Mouse (Mus musculus) embryonic facial prominence, embryonic 11.5 days (tissue): ENCODE measurements around the gene Gnmt. TPM values are rescaled to one million over a fixed set of nuclear protein-coding genes. Genes with fewer than 3 reads are reported as not detected.

Experiments
- ATAC-seq: fragments of 200-750 bp; cut with Nextera tagmentation; replicated peaks from 2 replicates; pipeline ENCODE4 v1.8.0; 2017; ENCODE audit warnings: low read depth; ENCODE audit not compliant: insufficient number of reproducible peaks, low FRiP score, low TSS enrichment
- DNase-seq: peaks from one replicate; pipeline ENCODE4 v3.0.0-alpha.2; 2015; ENCODE audit warnings: low spot score
- H3K27ac ChIP-seq: fragments of 300-500 bp; sonication (generic); replicated peaks from 2 replicates; pipeline ENCODE4 v1.5.1; 2014; ENCODE audit warnings: mild to moderate bottlenecking, low read depth, low read length, control low read depth
- H3K27me3 ChIP-seq: fragments of 300-500 bp; sonication (generic); 2 replicates; pipeline ENCODE4 v1.6.1; 2014; ENCODE audit warnings: mild to moderate bottlenecking, low read length, moderate library complexity, mixed read lengths; ENCODE audit not compliant: control insufficient read depth, insufficient read depth
- H3K36me3 ChIP-seq: fragments of 300-500 bp; sonication (generic); replicated peaks from 2 replicates; pipeline ENCODE4 v1.6.1; 2014; ENCODE audit warnings: low read depth, mild to moderate bottlenecking, low read length, moderate library complexity, mixed read lengths; ENCODE audit not compliant: control insufficient read depth, insufficient read depth
- H3K4me1 ChIP-seq: fragments of 300-500 bp; sonication (generic); 2 replicates; pipeline ENCODE4 v1.6.1; 2014; ENCODE audit warnings: low read length, mixed read lengths; ENCODE audit not compliant: control insufficient read depth, insufficient read depth
- H3K4me2 ChIP-seq: fragments of 300-500 bp; sonication (generic); 2 replicates; pipeline ENCODE4 v1.6.1; 2014; ENCODE audit warnings: low read depth, mild to moderate bottlenecking, control low read depth, low read length, moderate library complexity
- H3K4me3 ChIP-seq: fragments of 300-500 bp; sonication (generic); 2 replicates; pipeline ENCODE4 v1.5.1; 2014; ENCODE audit warnings: low read depth, low read length, control low read depth
- H3K9ac ChIP-seq: fragments of 300-500 bp; sonication (generic); replicated peaks from 2 replicates; pipeline ENCODE4 v1.6.1; 2014; ENCODE audit warnings: mild to moderate bottlenecking, control low read depth, low read length
- H3K9me3 ChIP-seq: fragments of 300-500 bp; sonication (generic); replicated peaks from 2 replicates; pipeline ENCODE4 v1.6.1; 2016; ENCODE audit warnings: mild to moderate bottlenecking, low read length, inconsistent platforms, mixed read lengths; ENCODE audit not compliant: control insufficient read depth
- WGBS: fragments of 180-500 bp; shearing (Covaris S2); extraction: QIAGEN DNeasy Blood & Tissue Kit; methylation state at CpG from one replicate; pipeline ENCODE4 v1.1.7; 2014; 5-methylcytosine and 5-hydroxymethylcytosine counted together
- polyA plus RNA-seq: library from polyadenylated mRNA; unstranded; fragments of >200 nt; fragmentation: Nextera tagmentation; extraction: Ambion mirVana; gene quantifications from 2 replicates; pipeline ENCODE4 v1.2.1, GENCODE M21; 2014

The Gnmt gene
- polyA plus RNA-seq, 1 experiment from 2014 or later: 0.62 TPM

DNA sequence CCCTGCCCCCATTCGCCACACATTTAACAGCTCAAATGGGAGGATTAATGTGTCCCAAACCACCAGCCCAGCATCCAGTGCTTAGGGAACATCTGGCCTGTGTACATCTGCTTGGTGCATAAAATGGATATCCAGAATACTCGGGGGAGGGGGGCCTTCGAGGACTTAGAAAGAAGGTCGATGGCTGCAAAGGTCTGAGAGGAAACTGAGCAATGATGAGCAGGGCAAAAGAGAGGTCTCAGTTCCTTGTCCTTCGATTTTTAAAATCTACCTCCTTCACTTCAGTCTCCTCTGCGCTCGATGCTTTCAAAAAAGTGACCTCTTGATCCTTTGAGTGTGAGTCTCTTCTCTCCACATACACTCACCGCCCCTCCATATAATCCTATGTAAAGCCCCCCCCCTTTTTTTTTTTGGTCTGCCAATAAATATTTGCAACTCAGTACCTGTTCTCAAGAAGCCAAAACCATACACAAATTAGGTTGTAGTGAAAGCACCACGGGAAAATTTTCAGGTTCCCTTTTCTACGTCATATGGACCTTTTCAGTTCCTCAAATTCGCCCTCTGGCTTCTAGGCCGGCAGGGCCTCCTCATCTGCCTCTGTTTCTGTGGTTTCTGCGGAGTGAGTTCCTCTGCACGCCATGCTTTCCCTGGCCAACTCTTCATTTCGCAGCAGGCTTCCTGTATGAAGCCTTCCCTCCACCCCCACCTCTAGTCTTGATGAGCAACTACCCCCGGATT lies 22.3 kb upstream of the Gnmt start:
- Histone ChIP-seq H3K4me1 (no peaks in the 10 kb centered on the region), H3K9ac (peak overlapping the region; percentile 71), H3K4me2 (peak overlapping the region; percentile 50), H3K36me3 (no peaks in the 10 kb centered on the region), H3K9me3 (no peaks in the 10 kb centered on the region), H3K27ac (peak overlapping the region; percentile 78), H3K27me3 (no peaks in the 10 kb centered on the region), H3K4me3 (peak overlapping the region; percentile 73)
- DNase-seq (no peak), ATAC-seq (no peak)
- 28% methylated on average over 16 of the region's 16 CpGs for WGBS

DNA sequence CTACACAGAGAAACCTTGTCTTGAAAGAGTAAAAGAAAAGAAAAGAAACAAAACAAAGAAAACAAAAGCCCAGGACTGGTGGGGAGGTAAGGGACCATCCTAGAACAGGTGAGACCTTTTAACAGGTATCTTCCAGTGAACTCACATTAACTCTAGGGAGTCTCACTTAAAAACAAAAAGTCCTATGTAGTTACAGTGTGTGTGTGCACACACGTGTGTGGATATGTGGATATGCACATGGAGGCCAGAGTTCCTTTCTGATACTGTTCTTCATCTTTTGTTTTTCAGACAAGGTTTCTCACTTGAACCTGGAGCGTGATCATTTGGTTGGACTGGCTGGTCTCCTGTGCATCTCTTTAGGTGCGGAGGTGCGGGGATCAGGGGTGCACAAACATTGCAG lies 21.6 kb upstream of the Gnmt start:
- Histone ChIP-seq H3K4me1 (no peaks in the 10 kb centered on the region), H3K9ac (peak overlapping the region; percentile 71; the same call in 1 of the 2 replicates), H3K27me3 (no peaks in the 10 kb centered on the region), H3K4me2 (no peak overlapping the region; the same call in 1 of the 2 replicates), H3K4me3 (no peak overlapping the region; the same call in 1 of the 2 replicates), H3K27ac (no peak overlapping the region), H3K36me3 (no peaks in the 10 kb centered on the region), H3K9me3 (no peaks in the 10 kb centered on the region)
- ATAC-seq (no peak), DNase-seq (no peak)
- 92% methylated on average over 4 of the region's 4 CpGs for WGBS

DNA sequence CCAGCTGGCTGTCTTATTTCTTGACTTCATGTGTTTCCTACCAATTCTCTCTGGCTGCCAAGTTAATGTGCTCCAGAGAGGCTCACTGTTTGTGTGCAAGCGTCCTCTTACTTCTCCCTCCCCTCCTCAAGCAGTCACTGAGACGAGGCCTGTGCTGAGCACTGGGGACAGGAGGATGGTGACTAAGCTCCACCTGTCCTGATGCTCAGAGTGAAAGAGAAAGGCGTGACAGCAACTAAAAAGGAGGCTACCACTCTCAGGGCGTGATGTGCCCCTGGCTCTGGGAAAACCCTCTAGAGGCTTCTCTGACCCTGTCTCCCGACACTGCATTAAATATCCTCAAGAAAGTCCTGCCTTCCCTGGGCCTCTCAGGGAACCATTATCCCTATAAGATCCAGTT lies 20.3 kb upstream of the Gnmt start:
- no peaks in the 10 kb centered on the region for H3K27me3 ChIP-seq

DNA sequence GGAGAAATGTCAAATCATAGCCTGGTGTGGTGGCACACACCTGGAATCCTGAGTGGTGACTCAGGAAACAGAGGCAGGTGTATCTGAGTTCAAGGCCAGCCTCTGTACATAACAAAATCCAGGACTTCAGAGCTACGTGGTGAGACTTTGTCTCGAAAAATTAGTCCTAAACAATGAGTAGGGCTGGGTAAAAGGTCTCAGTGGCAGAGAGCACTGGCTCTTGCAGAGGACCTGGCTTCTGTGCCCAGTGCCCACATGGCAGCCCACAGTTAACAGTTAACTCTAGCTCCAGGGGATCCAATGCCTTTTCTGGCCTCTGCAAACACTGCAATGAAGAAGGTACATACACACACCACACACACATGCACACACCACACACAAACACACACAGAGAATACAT lies 18.8 kb upstream of the Gnmt start:
- H3K36me3 ChIP-seq: no peaks in the 10 kb centered on the region
- no peak for DNase-seq
- no peak overlapping the region for H3K4me3 ChIP-seq
- H3K9me3 ChIP-seq: no peaks in the 10 kb centered on the region
- no peaks in the 10 kb centered on the region for H3K27me3 ChIP-seq
- ATAC-seq: no peak
- 96% methylated on average over 2 of the region's 2 CpGs for WGBS
- no peak overlapping the region for H3K9ac ChIP-seq
- no peak overlapping the region for H3K4me2 ChIP-seq
- no peaks in the 10 kb centered on the region for H3K4me1 ChIP-seq
- no peak overlapping the region for H3K27ac ChIP-seq

More for the DNA sequence above, 20.3 kb upstream of the Gnmt start:
- ATAC-seq (no peak), DNase-seq (no peak)
- H3K27ac ChIP-seq: no peak overlapping the region
- H3K9ac ChIP-seq: no peak overlapping the region
- H3K4me1 ChIP-seq: no peaks in the 10 kb centered on the region
- no peaks in the 10 kb centered on the region for H3K36me3 ChIP-seq
- WGBS: 85% methylated on average over 5 of the region's 5 CpGs
- no peaks in the 10 kb centered on the region for H3K9me3 ChIP-seq
- no peak overlapping the region for H3K4me2 ChIP-seq
- H3K4me3 ChIP-seq: no peak overlapping the region

DNA sequence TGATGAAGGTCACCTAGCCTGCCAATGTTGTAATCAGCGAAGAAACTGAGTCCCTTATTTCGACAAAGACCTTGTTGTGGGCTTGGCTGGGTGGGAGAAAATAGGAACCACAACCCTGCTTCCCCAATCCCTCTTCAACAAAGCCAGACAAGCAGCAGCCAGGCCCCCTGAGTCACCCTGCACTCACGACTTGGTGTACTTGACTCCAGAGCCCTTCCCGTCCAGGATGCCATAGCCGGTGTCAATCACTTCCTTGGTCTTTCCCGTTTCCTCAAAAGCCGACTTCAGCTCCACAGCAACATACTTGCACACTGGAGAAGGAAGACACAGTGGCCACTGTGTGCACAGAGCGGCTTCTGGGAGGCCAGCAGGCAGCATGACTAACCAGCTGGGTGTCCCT lies 18.3 kb upstream of the Gnmt start:
- Histone ChIP-seq H3K27ac (no peak overlapping the region), H3K4me2 (no peak overlapping the region), H3K9ac (no peak overlapping the region; the same call in 1 of the 2 replicates), H3K27me3 (no peaks in the 10 kb centered on the region), H3K9me3 (no peaks in the 10 kb centered on the region), H3K36me3 (no peaks in the 10 kb centered on the region), H3K4me1 (no peaks in the 10 kb centered on the region), H3K4me3 (no peak overlapping the region)
- DNase-seq (no peak), ATAC-seq (no peak)
- 85% methylated on average over 8 of the region's 8 CpGs for WGBS

DNA sequence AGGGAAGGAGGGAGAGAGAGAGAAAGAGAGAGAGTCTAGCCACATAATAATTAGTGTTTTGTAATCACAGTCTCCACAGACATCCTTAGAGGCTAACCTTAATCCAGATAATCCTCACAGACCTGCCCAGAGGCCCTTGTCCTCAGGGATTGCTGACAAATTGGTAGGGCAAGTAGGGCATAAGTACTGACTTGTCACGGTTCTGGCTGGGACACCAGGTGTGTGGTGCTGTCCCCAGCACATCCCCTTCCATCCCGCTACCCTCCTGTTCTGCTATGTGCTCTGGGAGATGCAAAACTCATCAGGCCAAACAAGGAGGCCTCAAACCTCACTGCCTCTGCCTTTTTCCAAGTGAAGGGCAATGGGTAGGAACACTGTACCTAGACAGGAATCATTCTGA lies 16.5 kb upstream of the Gnmt start:
- H3K36me3 ChIP-seq: no peaks in the 10 kb centered on the region
- no peaks in the 10 kb centered on the region for H3K9me3 ChIP-seq
- no peak overlapping the region for H3K27ac ChIP-seq
- H3K9ac ChIP-seq: no peak overlapping the region
- WGBS: 84% methylated on average over 2 of the region's 2 CpGs
- no peak overlapping the region for H3K4me2 ChIP-seq
- DNase-seq (no peak), ATAC-seq (no peak)
- no peak overlapping the region for H3K4me3 ChIP-seq
- H3K4me1 ChIP-seq: no peaks in the 10 kb centered on the region
- no peaks in the 10 kb centered on the region for H3K27me3 ChIP-seq

DNA sequence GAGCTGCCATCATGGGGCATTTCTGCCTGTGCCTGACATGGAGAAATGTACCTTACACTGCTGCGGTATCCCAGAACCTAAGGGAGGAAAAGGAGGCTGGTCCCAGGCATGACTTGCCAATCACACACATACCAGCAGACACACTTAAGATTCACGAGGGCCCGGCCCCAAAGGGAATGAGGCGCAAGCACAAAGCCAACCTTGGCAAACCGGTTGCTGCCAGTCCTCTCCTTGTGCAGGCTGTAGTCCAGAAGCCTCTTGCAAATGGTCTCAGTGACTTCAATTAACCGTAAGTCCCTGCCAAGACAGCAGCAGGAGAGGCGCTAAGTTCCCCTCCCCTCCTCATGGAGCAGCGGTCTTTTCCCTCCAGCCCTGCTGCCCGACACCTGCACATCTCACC lies 14.0 kb upstream of the Gnmt start:
- no peak for ATAC-seq
- Histone ChIP-seq H3K4me1 (no peaks in the 10 kb centered on the region), H3K36me3 (no peaks in the 10 kb centered on the region), H3K27ac (no peak overlapping the region), H3K4me2 (no peak overlapping the region), H3K4me3 (no peak overlapping the region), H3K9ac (no peak overlapping the region), H3K27me3 (no peaks in the 10 kb centered on the region), H3K9me3 (no peaks in the 10 kb centered on the region)
- no peak for DNase-seq
- 93% methylated on average over 9 of the region's 9 CpGs for WGBS

DNA sequence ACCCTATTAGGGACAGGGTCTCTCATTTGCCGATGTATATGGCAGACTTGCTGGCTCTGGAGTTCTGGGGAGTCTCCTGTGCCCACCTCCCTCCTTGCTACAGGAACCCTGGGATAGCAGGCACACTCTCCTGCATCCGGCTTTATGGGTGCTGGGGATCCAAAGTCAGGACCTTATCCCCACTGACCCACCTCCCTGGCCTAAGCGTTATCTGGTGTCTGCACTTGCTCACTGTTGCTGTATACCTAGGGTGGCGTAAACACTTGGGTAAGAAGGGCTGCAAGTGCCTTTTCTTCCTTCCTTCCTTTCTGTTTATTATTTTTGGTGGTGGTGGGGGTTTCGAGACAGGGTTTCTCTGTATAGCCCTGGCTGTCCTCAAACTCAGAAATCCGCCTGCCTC lies 12.3 kb upstream of the Gnmt start:
- Histone ChIP-seq H3K4me2 (no peak overlapping the region), H3K4me3 (no peak overlapping the region), H3K9me3 (no peaks in the 10 kb centered on the region), H3K9ac (no peak overlapping the region), H3K4me1 (no peaks in the 10 kb centered on the region), H3K27me3 (no peaks in the 10 kb centered on the region), H3K27ac (no peak overlapping the region), H3K36me3 (no peaks in the 10 kb centered on the region)
- no peak for ATAC-seq
- WGBS: 91% methylated on average over 6 of the region's 6 CpGs
- DNase-seq: no peak
